Mouse (Mus musculus) adrenal gland, adult 18-20 months (tissue): ENCODE data around the gene Galk1. TPM values are rescaled to one million over a fixed set of nuclear protein-coding genes. Genes with fewer than 3 reads are reported as not detected.
"Not testable (repeated sequence)": the region's sequence is repeated elsewhere in the genome, so short reads cannot be mapped to it uniquely, and the experiment has no call there.

Experiments used
- DNase-seq, 2 experiments: peaks; one replicate each; pipeline ENCODE4 v3.0.0; 2021 to 2022; ENCODE audit warnings: low spot score in 2 of 2
- total RNA-seq, 2 experiments: library from RNA; stranded (reverse); gene quantifications; 1 replicate in 1 of 2; 2 replicates in 1 of 2; pipeline ENCODE4 v1.2.3; 2021

The Galk1 gene
- total RNA-seq, 2 experiments from 2014 or later, result 26.8 to 33.1 TPM

GRCm38 (mm10) chr11:116030898-116031845 is 18.7 kb upstream of the Galk1 start:
- DNase-seq, result peak in 1 of 2 experiments; percentile 36

GRCm38 (mm10) chr11:116030088-116030897 is 17.8 kb upstream of the Galk1 start, which contains the start of gene Unk:
Gene Unk, plus strand, starts transcription at chr11:116030322.
- peak; percentile 91 to 93 for DNase-seq

GRCm38 (mm10) chr11:116029086-116029865 is 16.8 kb upstream of the Galk1 start:
- DNase-seq, result no peak

GRCm38 (mm10) chr11:116028177-116028865 is 15.8 kb upstream of the Galk1 start:
- DNase-seq, result no peak

GRCm38 (mm10) chr11:116027756-116028155 is 15.2 kb upstream of the Galk1 start, which contains the start of gene H3f3b:
Gene H3f3b, minus strand, starts transcription at chr11:116027962.
- DNase-seq, result no peak

GRCm38 (mm10) chr11:116025056-116025845 is 12.7 kb upstream of the Galk1 start:
- no peak for DNase-seq

- DNase-seq, result peak; percentile 94 to 95
Observed at GRCm38 (mm10) chr11:116024356-116024808, 11.9 kb upstream of the Galk1 start.

- peak; percentile 82 to 83 for DNase-seq
Observed at GRCm38 (mm10) chr11:116023771-116024355, 11.3 kb upstream of the Galk1 start.

GRCm38 (mm10) chr11:116023074-116023770 is 10.7 kb upstream of the Galk1 start:
- peak in 1 of 2 experiments; percentile 24 for DNase-seq

- no peak for DNase-seq
Observed at GRCm38 (mm10) chr11:116022256-116022780, 9.8 kb upstream of the Galk1 start.

- DNase-seq, result no peak
Observed at GRCm38 (mm10) chr11:116021328-116022220, 9.1 kb upstream of the Galk1 start.

- no peak for DNase-seq
Observed at GRCm38 (mm10) chr11:116020519-116020922, 8.0 kb upstream of the Galk1 start.

GRCm38 (mm10) chr11:116019976-116020411 is 7.5 kb upstream of the Galk1 start:
- no peak for DNase-seq

GRCm38 (mm10) chr11:116019360-116019791 is 6.9 kb upstream of the Galk1 start:
- no peak for DNase-seq

- not testable (repeated sequence) for DNase-seq
Observed at GRCm38 (mm10) chr11:116018867-116019266, 6.3 kb upstream of the Galk1 start.

- DNase-seq, result no peak
Observed at GRCm38 (mm10) chr11:116018106-116018505, 5.6 kb upstream of the Galk1 start.

GRCm38 (mm10) chr11:116014821-116015220 is 2.3 kb upstream of the Galk1 start:
- DNase-seq, result no peak
